Mouse (Mus musculus) midbrain, postnatal 0 days (tissue): ENCODE measurements around the gene Ogfod1. TPM values are rescaled to one million over a fixed set of nuclear protein-coding genes. Genes with fewer than 3 reads are reported as not detected.

Experiments used
- ATAC-seq: fragments of 200-750 bp; cut with Nextera tagmentation; 2 replicates; pipeline ENCODE4 v1.8.0; 2017; ENCODE audit warnings: moderate number of reproducible peaks, mild to moderate bottlenecking, moderate TSS enrichment, moderate library complexity; ENCODE audit not compliant: low FRiP score
- DNase-seq: peaks from one replicate; pipeline ENCODE4 v3.0.0-alpha.2; 2015; ENCODE audit warnings: low spot score
- H3K27ac ChIP-seq: fragments of 300-500 bp; sonication (generic); 2 replicates; pipeline ENCODE4 v1.5.1; 2014; ENCODE audit warnings: low read depth, mild to moderate bottlenecking, low read length, mixed read lengths
- H3K27me3 ChIP-seq: fragments of 300-500 bp; sonication (generic); 2 replicates; pipeline ENCODE4 v1.6.1; 2014; ENCODE audit warnings: low read length, control low read depth, mixed read lengths; ENCODE audit not compliant: insufficient read depth
- H3K36me3 ChIP-seq: fragments of 300-500 bp; sonication (generic); 2 replicates; pipeline ENCODE4 v1.6.1; 2014; ENCODE audit warnings: low read length, control low read depth, mixed read lengths; ENCODE audit not compliant: insufficient read depth
- H3K4me1 ChIP-seq: fragments of 300-500 bp; sonication (generic); 2 replicates; pipeline ENCODE4 v1.6.1; 2014; ENCODE audit warnings: mild to moderate bottlenecking, control low read depth, antibody characterized with exemption, low read length, mixed read lengths; ENCODE audit not compliant: insufficient read depth
- H3K4me2 ChIP-seq: fragments of 300-500 bp; sonication (generic); 2 replicates; pipeline ENCODE4 v1.6.1; 2014; ENCODE audit warnings: low read depth, mild to moderate bottlenecking, low read length, mixed read lengths; ENCODE audit not compliant: poor library complexity, severe bottlenecking
- H3K4me3 ChIP-seq: fragments of 300-500 bp; sonication (generic); 2 replicates; pipeline ENCODE4 v1.5.1; 2014; ENCODE audit warnings: low read depth, mild to moderate bottlenecking, low read length, moderate library complexity
- H3K9ac ChIP-seq: fragments of 300-500 bp; sonication (generic); replicated peaks from 2 replicates; pipeline ENCODE4 v1.6.1; 2014; ENCODE audit warnings: mild to moderate bottlenecking, low read length, moderate library complexity, mixed read lengths; ENCODE audit not compliant: poor library complexity, severe bottlenecking
- H3K9me3 ChIP-seq: fragments of 300-500 bp; sonication (generic); 2 replicates; pipeline ENCODE4 v1.6.1; 2016; ENCODE audit warnings: low read length, control low read depth
- CTCF ChIP-seq: IDR thresholded peaks from 2 replicates; pipeline ENCODE4 v1.5.1; 2016; ENCODE audit warnings: antibody characterized with exemption, mild to moderate bottlenecking
- WGBS: fragments of 180-500 bp; shearing (Covaris S2); extraction: QIAGEN DNeasy Blood & Tissue Kit; methylation state at CpG from one replicate; pipeline ENCODE4 v1.1.7; 2014; 5-methylcytosine and 5-hydroxymethylcytosine counted together
- polyA plus RNA-seq: library from polyadenylated mRNA; unstranded; fragments of >200 nt; fragmentation: Nextera tagmentation; extraction: Ambion mirVana; gene quantifications from 2 replicates; pipeline ENCODE4 v1.2.1, GENCODE M21; 2015
- total RNA-seq: library from RNA; depleted of rRNA; stranded (reverse); fragments of >200 nt; gene quantifications from 2 replicates; pipeline ENCODE4 v1.2.3, GENCODE M21; 2014

Ogfod1 gene
- total and polyA plus RNA-seq, 2 experiments from 2014 or later = 8.9 to 20.1 TPM

GRCm38 (mm10) chr8:94011076-94012012 lies 25.7 kb upstream of the Ogfod1 start:
- ATAC-seq (peak; percentile 20; the same call in 1 of the 2 replicates), DNase-seq (peak; percentile 3)
- no peaks in the 10 kb centered on the region for H3K9me3 ChIP-seq
- no peaks in the 10 kb centered on the region for H3K27me3 ChIP-seq
- H3K4me2 ChIP-seq = peak overlapping the region; percentile 75
- H3K27ac ChIP-seq = peak overlapping the region; percentile 97
- no peaks in the 10 kb centered on the region for H3K36me3 ChIP-seq
- H3K4me1 ChIP-seq = peaks cover 12% of the 10 kb centered on the region
- no peak for TF ChIP-seq CTCF
- H3K9ac ChIP-seq = peak overlapping the region; percentile 98
- H3K4me3 ChIP-seq = peak overlapping the region; percentile 98
- 3% methylated on average over 46 of the region's 48 CpGs for WGBS

- TF ChIP-seq CTCF = no peak
- DNase-seq (peak; percentile 77), ATAC-seq (peak; percentile 93)
- peaks cover 12% of the 10 kb centered on the region for H3K4me1 ChIP-seq
- H3K27me3 ChIP-seq = no peaks in the 10 kb centered on the region
- peak within 1 kb of the TSS; percentile 98 for H3K4me3 ChIP-seq
- H3K4me2 ChIP-seq = peak within 1 kb of the TSS; percentile 75
- no peaks in the 10 kb centered on the region for H3K36me3 ChIP-seq
- peak within 1 kb of the TSS; percentile 97 for H3K27ac ChIP-seq
- WGBS = under 1% methylated on average over 82 of the region's 130 CpGs
- H3K9me3 ChIP-seq = no peaks in the 10 kb centered on the region
- peak within 1 kb of the TSS; percentile 98 for H3K9ac ChIP-seq
Observed at GRCm38 (mm10) chr8:94012013-94012951, 24.7 kb upstream of the Ogfod1 start, which contains the start of gene Amfr. Gene Amfr (minus strand): TSS chr8:94012842.

- peak overlapping the region; percentile 98 for H3K9ac ChIP-seq
- H3K9me3 ChIP-seq = no peaks in the 10 kb centered on the region
- H3K36me3 ChIP-seq = no peaks in the 10 kb centered on the region
- no peak for DNase-seq
- H3K4me3 ChIP-seq = peak overlapping the region; percentile 98
- peaks cover 12% of the 10 kb centered on the region for H3K4me1 ChIP-seq
- WGBS = 38% methylated on average over 7 of the region's 7 CpGs
- no peaks in the 10 kb centered on the region for H3K27me3 ChIP-seq
- peak overlapping the region; percentile 97 for H3K27ac ChIP-seq
- no peak for TF ChIP-seq CTCF
- ATAC-seq = no peak
- H3K4me2 ChIP-seq = peak overlapping the region; percentile 75
Observed at GRCm38 (mm10) chr8:94013026-94013612, 23.9 kb upstream of the Ogfod1 start.

GRCm38 (mm10) chr8:94023916-94024315 lies 13.1 kb upstream of the Ogfod1 start:
- Histone ChIP-seq H3K27me3 (no peaks in the 10 kb centered on the region), H3K36me3 (peaks cover 56% of the 10 kb centered on the region), H3K4me1 (no peaks in the 10 kb centered on the region), H3K9ac (no peak overlapping the region), H3K9me3 (no peaks in the 10 kb centered on the region), H3K4me3 (no peak overlapping the region), H3K4me2 (no peak overlapping the region), H3K27ac (no peak overlapping the region)
- ATAC-seq (no peak), DNase-seq (no peak)
- no peak for TF ChIP-seq CTCF
- WGBS = 96% methylated on average over 6 of the region's 6 CpGs

- peaks cover 44% of the 10 kb centered on the region for H3K36me3 ChIP-seq
- TF ChIP-seq CTCF = no peak
- no peaks in the 10 kb centered on the region for H3K4me1 ChIP-seq
- no peak overlapping the region for H3K27ac ChIP-seq
- H3K9me3 ChIP-seq = no peaks in the 10 kb centered on the region
- no peak overlapping the region for H3K4me3 ChIP-seq
- ATAC-seq = no peak
- no peaks in the 10 kb centered on the region for H3K27me3 ChIP-seq
- WGBS = 96% methylated on average over 9 of the region's 9 CpGs
- DNase-seq = no peak
- no peak overlapping the region for H3K9ac ChIP-seq
- H3K4me2 ChIP-seq = no peak overlapping the region
Observed at GRCm38 (mm10) chr8:94029701-94030100, 7.3 kb upstream of the Ogfod1 start.
